Mouse (Mus musculus): ENCODE data around the gene Snrpc.

Gene Snrpc

GRCm38 (mm10) chr17:27859131-27859530, 21.2 kb downstream of the Snrpc start:
- peak; percentile 44 for DNase-seq (ENCODE audit: low read depth, low spot score)

- DNase-seq (ENCODE audit: low read depth, low spot score), result no peak
Measured at GRCm38 (mm10) chr17:27865461-27865860, 27.5 kb downstream of the Snrpc start.

GRCm38 (mm10) chr17:27866737-27867136, 28.8 kb downstream of the Snrpc start:
- no peak for DNase-seq (ENCODE audit: low read depth, low spot score)

GRCm38 (mm10) chr17:27871851-27872250, 33.9 kb downstream of the Snrpc start:
- DNase-seq (ENCODE audit: low read depth, low spot score), result no peak

- DNase-seq (ENCODE audit: low read depth, low spot score), result no peak
Measured at GRCm38 (mm10) chr17:27873583-27873982, 35.6 kb downstream of the Snrpc start.

GRCm38 (mm10) chr17:27874510-27874909, 36.6 kb downstream of the Snrpc start:
- DNase-seq (ENCODE audit: low read depth, low spot score), result no peak

GRCm38 (mm10) chr17:27881518-27881917, 43.6 kb downstream of the Snrpc start:
- DNase-seq (ENCODE audit: low read depth, low spot score), result peak; percentile 60

GRCm38 (mm10) chr17:27883129-27883528, 45.2 kb downstream of the Snrpc start:
- no peak for DNase-seq (ENCODE audit: low read depth, low spot score)

GRCm38 (mm10) chr17:27883994-27884393, 46.0 kb downstream of the Snrpc start:
- DNase-seq (ENCODE audit: low read depth, low spot score), result no peak

- no peak for DNase-seq (ENCODE audit: low read depth, low spot score)
Measured at GRCm38 (mm10) chr17:27886499-27887210, 48.7 kb downstream of the Snrpc start.

All from R1 (cell line).